Mouse (Mus musculus) kidney, embryonic 15.5 days (tissue): Measurements from ENCODE around the gene Scarb1. TPM values are rescaled to one million over a fixed set of nuclear protein-coding genes. Genes with fewer than 3 reads are reported as not detected.

Experiments
- ATAC-seq: fragments of 200-750 bp; cut with Nextera tagmentation; replicated peaks from 2 replicates; pipeline ENCODE4 v1.8.0; 2017; ENCODE audit warnings: moderate TSS enrichment; ENCODE audit not compliant: low FRiP score
- H3K27ac ChIP-seq: fragments of 300-500 bp; sonication (generic); 2 replicates; pipeline ENCODE4 v1.5.1; 2015; ENCODE audit warnings: mild to moderate bottlenecking, inconsistent platforms
- H3K27me3 ChIP-seq: fragments of 300-500 bp; sonication (generic); 2 replicates; pipeline ENCODE4 v1.6.1; 2015; ENCODE audit warnings: inconsistent platforms
- H3K36me3 ChIP-seq: fragments of 300-500 bp; sonication (generic); 2 replicates; pipeline ENCODE4 v1.6.1; 2015; ENCODE audit warnings: inconsistent platforms
- H3K4me1 ChIP-seq: fragments of 300-500 bp; sonication (generic); 2 replicates; pipeline ENCODE4 v1.6.1; 2015; ENCODE audit warnings: inconsistent platforms
- H3K4me2 ChIP-seq: fragments of 300-500 bp; sonication (generic); 2 replicates; pipeline ENCODE4 v1.6.1; 2015; ENCODE audit warnings: moderate library complexity, mild to moderate bottlenecking, inconsistent platforms
- H3K4me3 ChIP-seq: fragments of 300-500 bp; sonication (generic); replicated peaks from 2 replicates; pipeline ENCODE4 v1.5.1; 2015; ENCODE audit warnings: mild to moderate bottlenecking, inconsistent platforms
- H3K9ac ChIP-seq: fragments of 300-500 bp; sonication (generic); 2 replicates; pipeline ENCODE4 v1.6.1; 2015; ENCODE audit warnings: mild to moderate bottlenecking, inconsistent platforms
- H3K9me3 ChIP-seq: fragments of 300-500 bp; sonication (generic); replicated peaks from 2 replicates; pipeline ENCODE4 v1.6.1; 2016; ENCODE audit warnings: inconsistent platforms
- WGBS: fragments of 180-500 bp; shearing (Covaris S2); methylation state at CpG from one replicate; pipeline ENCODE4 v1.1.7; 2015; ENCODE audit warnings: mixed read lengths; 5-methylcytosine and 5-hydroxymethylcytosine counted together
- polyA plus RNA-seq: library from polyadenylated mRNA; unstranded; fragments of >200 nt; fragmentation: Nextera tagmentation; extraction: Ambion mirVana; gene quantifications from 2 replicates; pipeline ENCODE4 v1.2.1, GENCODE M21; 2015

Scarb1 gene
- polyA plus RNA-seq, 1 experiment from 2014 or later, result 97.9 TPM

DNA sequence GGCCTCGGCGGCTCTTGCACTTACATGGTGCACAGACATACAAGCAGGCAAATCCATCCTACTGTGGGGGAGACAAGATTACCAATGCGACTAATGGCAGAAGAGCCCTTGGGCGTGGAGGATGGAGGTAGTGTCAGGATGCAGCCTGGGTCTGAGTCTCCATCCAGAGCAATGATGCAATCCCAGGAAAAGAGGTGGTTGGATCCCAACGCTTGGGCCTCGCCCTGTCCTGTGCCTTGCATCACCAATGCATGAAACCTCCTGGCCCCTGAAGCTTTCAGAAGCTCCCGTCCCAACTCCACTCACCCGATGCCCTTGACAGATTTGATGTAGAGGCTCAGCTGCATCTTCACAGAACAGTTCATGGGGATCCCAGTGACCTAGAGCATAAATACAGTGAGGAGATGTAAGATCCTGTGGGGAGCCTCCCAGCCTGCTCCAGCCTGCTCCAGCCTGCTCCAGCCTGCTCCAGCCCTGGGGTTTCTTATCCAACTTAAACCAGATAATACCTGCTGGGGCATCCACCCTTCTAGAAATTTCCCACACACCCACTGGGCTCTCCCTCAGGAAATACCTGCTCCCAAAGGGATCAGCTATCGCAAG lies 53.7 kb downstream of the Scarb1 start:
- Histone ChIP-seq H3K9me3 (no peaks in the 10 kb centered on the region), H3K4me2 (no peak overlapping the region), H3K36me3 (peaks cover 31% of the 10 kb centered on the region), H3K4me1 (peaks cover 10% of the 10 kb centered on the region; the same call in 1 of the 2 replicates), H3K27me3 (no peaks in the 10 kb centered on the region), H3K4me3 (no peak overlapping the region), H3K27ac (no peak overlapping the region), H3K9ac (no peak overlapping the region)
- WGBS, result 89% methylated on average over 9 of the region's 9 CpGs
- ATAC-seq, result no peak

DNA sequence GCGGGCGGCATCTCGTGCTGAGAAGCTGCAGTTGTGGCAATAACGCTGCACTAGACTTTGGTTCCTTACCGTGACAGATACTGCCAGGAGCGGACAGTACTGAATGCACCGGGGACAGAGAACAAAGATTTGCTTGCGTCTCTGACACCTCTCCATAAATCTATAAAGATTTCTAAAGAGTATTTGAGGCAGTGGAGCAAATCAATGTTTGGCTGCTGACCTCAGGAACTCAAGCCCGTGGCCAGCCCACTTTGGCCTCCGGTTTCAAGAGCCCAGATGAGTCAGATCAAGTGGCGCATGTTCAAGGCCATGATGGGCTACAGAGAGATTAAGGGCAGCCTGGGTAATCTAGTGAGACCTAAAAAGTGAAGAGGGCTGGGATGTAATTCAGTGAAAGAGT lies 54.8 kb downstream of the Scarb1 start:
- 81% methylated on average over 11 of the region's 11 CpGs for WGBS
- H3K27ac ChIP-seq, result no peak overlapping the region

GRCm38 (mm10) chr5:125283748-125284640 lies 56.9 kb downstream of the Scarb1 start:
- H3K27ac ChIP-seq, result peak overlapping the region; percentile 49
- whole genome bisulfite sequencing, result 12% methylated on average over 35 of the region's 35 CpGs
- no peaks in the 10 kb centered on the region for H3K27me3 ChIP-seq

More for the DNA sequence above, 54.8 kb downstream of the Scarb1 start:
- Histone ChIP-seq H3K9ac (no peak overlapping the region), H3K4me1 (peaks cover 10% of the 10 kb centered on the region; the same call in 1 of the 2 replicates), H3K4me2 (no peak overlapping the region), H3K36me3 (peaks cover 26% of the 10 kb centered on the region), H3K27me3 (no peaks in the 10 kb centered on the region), H3K9me3 (no peaks in the 10 kb centered on the region), H3K4me3 (no peak overlapping the region)
- ATAC-seq, result no peak

GRCm38 (mm10) chr5:125279216-125279615 lies 61.7 kb downstream of the Scarb1 start:
- Histone ChIP-seq H3K27ac (no peak overlapping the region), H3K4me3 (no peak overlapping the region), H3K36me3 (peaks cover 13% of the 10 kb centered on the region), H3K9me3 (no peaks in the 10 kb centered on the region), H3K27me3 (no peaks in the 10 kb centered on the region), H3K4me2 (no peak overlapping the region), H3K9ac (no peak overlapping the region), H3K4me1 (peaks cover 10% of the 10 kb centered on the region; the same call in 1 of the 2 replicates)
- no peak for ATAC-seq
- WGBS, result 54% methylated on average over 7 of the region's 7 CpGs

More at GRCm38 (mm10) chr5:125283748-125284640, 56.9 kb downstream of the Scarb1 start:
- peaks cover 26% of the 10 kb centered on the region for H3K36me3 ChIP-seq
- H3K4me2 ChIP-seq, result peak overlapping the region; percentile 73
- peak overlapping the region; percentile 22; the same call in 1 of the 2 replicates for H3K9ac ChIP-seq
- ATAC-seq, result peak; percentile 82
- H3K9me3 ChIP-seq, result no peaks in the 10 kb centered on the region
- H3K4me3 ChIP-seq, result peak overlapping the region; percentile 45
- peaks cover 13% of the 10 kb centered on the region; the same call in 1 of the 2 replicates for H3K4me1 ChIP-seq

GRCm38 (mm10) chr5:125278314-125278713 lies 62.6 kb downstream of the Scarb1 start:
- WGBS, result 30% methylated on average over 6 of the region's 6 CpGs
- peaks cover 13% of the 10 kb centered on the region for H3K36me3 ChIP-seq
- no peak overlapping the region for H3K9ac ChIP-seq
- ATAC-seq, result no peak
- no peaks in the 10 kb centered on the region for H3K27me3 ChIP-seq
- H3K4me1 ChIP-seq, result peaks cover 8% of the 10 kb centered on the region
- no peak overlapping the region for H3K4me3 ChIP-seq
- no peak overlapping the region for H3K4me2 ChIP-seq
- H3K27ac ChIP-seq, result no peak overlapping the region
- H3K9me3 ChIP-seq, result no peaks in the 10 kb centered on the region

DNA sequence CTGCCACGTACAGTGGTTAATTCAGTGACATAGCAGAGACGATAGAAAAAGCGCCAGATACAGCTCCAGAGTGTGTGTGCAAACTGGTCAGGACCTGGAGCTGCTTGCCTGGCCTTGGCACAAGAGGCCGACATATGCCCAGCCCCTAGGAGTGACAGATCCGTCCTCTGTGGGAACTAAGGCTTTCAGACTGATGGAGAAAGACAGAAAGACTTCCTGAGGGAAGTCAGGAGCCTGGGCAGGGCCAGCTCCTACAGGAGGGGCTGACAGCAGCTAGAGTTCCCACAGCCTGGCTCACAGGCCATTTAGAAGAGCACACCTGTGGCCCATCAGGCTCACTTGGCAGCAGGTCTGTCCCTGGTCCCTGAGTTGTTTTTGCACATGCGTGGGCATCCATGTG lies 63.6 kb downstream of the Scarb1 start:
- no peak overlapping the region for H3K27ac ChIP-seq
- H3K4me2 ChIP-seq, result no peak overlapping the region
- peaks cover 8% of the 10 kb centered on the region for H3K4me1 ChIP-seq
- no peaks in the 10 kb centered on the region for H3K9me3 ChIP-seq
- no peak overlapping the region for H3K4me3 ChIP-seq
- H3K27me3 ChIP-seq, result no peaks in the 10 kb centered on the region
- 88% methylated on average over 6 of the region's 6 CpGs for whole genome bisulfite sequencing
- no peak overlapping the region for H3K9ac ChIP-seq
- peaks cover 10% of the 10 kb centered on the region for H3K36me3 ChIP-seq
- no peak for ATAC-seq

DNA sequence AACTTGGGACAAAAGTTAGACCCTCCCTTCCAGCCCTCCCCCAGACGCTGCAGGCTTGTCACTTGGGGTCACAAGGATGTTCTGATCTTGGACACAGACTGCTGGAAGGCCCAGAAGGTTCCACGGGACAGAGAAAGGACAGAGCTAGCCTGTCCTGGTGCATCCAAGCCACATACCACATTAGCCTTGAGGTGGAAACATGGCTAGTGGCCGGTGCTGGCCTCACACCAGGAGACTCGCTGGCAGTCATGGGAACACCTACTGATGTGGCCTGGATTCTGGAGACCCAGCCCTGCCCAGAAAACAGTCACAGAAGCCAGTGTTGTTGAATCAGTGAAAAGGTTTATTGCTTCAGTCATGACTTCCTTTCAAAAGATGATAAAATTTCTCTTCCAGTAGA lies 64.1 kb downstream of the Scarb1 start:
- Histone ChIP-seq H3K9me3 (no peaks in the 10 kb centered on the region), H3K4me3 (no peak overlapping the region), H3K4me1 (peaks cover 9% of the 10 kb centered on the region), H3K9ac (no peak overlapping the region), H3K36me3 (peaks cover 10% of the 10 kb centered on the region), H3K27me3 (no peaks in the 10 kb centered on the region), H3K4me2 (no peak overlapping the region), H3K27ac (no peak overlapping the region)
- WGBS, result 86% methylated on average over 4 of the region's 4 CpGs
- no peak for ATAC-seq

DNA sequence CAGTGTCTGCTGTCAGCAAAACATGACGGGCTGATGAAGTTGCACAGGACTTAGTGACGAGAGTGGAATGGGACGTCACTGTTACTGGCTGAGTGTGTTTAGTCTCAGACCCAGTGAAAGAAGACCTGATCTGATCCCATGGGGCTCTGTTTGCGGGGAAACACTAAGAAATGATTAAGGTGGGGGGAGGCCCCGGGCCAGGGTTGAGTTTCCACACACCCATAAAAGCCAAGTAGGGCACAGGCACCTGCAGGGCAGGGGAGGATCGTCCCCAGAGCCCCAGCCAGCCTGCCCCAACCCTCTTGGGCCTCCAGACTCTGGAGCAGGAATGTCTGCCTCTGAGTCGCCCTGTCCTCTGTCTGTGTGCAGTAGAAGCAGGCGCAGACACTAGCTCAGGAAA lies 65.6 kb downstream of the Scarb1 start:
- WGBS, result 60% methylated on average over 8 of the region's 8 CpGs

GRCm38 (mm10) chr5:125274773-125275172 lies 66.1 kb downstream of the Scarb1 start:
- WGBS, result 86% methylated on average over 3 of the region's 3 CpGs
- ATAC-seq, result no peak
- peaks cover 13% of the 10 kb centered on the region for H3K4me1 ChIP-seq
- H3K27me3 ChIP-seq, result peaks cover 6% of the 10 kb centered on the region; the same call in 1 of the 2 replicates
- no peak overlapping the region for H3K27ac ChIP-seq
- peaks cover 10% of the 10 kb centered on the region for H3K36me3 ChIP-seq
- H3K9ac ChIP-seq, result no peak overlapping the region
- H3K4me3 ChIP-seq, result no peak overlapping the region
- no peaks in the 10 kb centered on the region for H3K9me3 ChIP-seq
- H3K4me2 ChIP-seq, result no peak overlapping the region

More for the DNA sequence above, 65.6 kb downstream of the Scarb1 start:
- Histone ChIP-seq H3K9me3 (no peaks in the 10 kb centered on the region), H3K4me1 (peaks cover 13% of the 10 kb centered on the region), H3K27me3 (peaks cover 6% of the 10 kb centered on the region; the same call in 1 of the 2 replicates), H3K4me3 (no peak overlapping the region), H3K36me3 (peaks cover 10% of the 10 kb centered on the region), H3K4me2 (no peak overlapping the region), H3K27ac (no peak overlapping the region), H3K9ac (no peak overlapping the region)
- ATAC-seq, result no peak

- no peak overlapping the region for H3K9ac ChIP-seq
- H3K36me3 ChIP-seq, result peaks cover 10% of the 10 kb centered on the region
- no peak overlapping the region for H3K4me2 ChIP-seq
- peaks cover 6% of the 10 kb centered on the region; the same call in 1 of the 2 replicates for H3K27me3 ChIP-seq
- peaks cover 10% of the 10 kb centered on the region for H3K4me1 ChIP-seq
- no peaks in the 10 kb centered on the region for H3K9me3 ChIP-seq
- no peak for ATAC-seq
- 80% methylated on average over 2 of the region's 2 CpGs for WGBS
- no peak overlapping the region; the same call in 1 of the 2 replicates for H3K27ac ChIP-seq
- no peak overlapping the region for H3K4me3 ChIP-seq
Measured at GRCm38 (mm10) chr5:125274182-125274581, 66.7 kb downstream of the Scarb1 start.

GRCm38 (mm10) chr5:125273666-125274109 lies 67.2 kb downstream of the Scarb1 start:
- Histone ChIP-seq H3K36me3 (peaks cover 10% of the 10 kb centered on the region), H3K4me3 (no peak overlapping the region), H3K4me1 (peaks cover 10% of the 10 kb centered on the region), H3K4me2 (no peak overlapping the region), H3K9ac (no peak overlapping the region), H3K9me3 (no peaks in the 10 kb centered on the region), H3K27me3 (peaks cover 6% of the 10 kb centered on the region; the same call in 1 of the 2 replicates), H3K27ac (peak overlapping the region; percentile 32; the same call in 1 of the 2 replicates)
- 28% methylated on average over 8 of the region's 8 CpGs for WGBS
- ATAC-seq, result no peak
